Mouse (Mus musculus): ENCODE results near the gene Safb2. TPM values are rescaled to one million over a fixed set of nuclear protein-coding genes. Genes with fewer than 3 reads are reported as not detected.
A peak's percentile ranks its signal among the peaks of the same experiment; 100 is the strongest.

The Safb2 gene
- polyA plus RNA-seq, 1 experiment: 127 TPM

GRCm38 (mm10) chr17:56605431-56605830 is 21.0 kb upstream of the Safb2 start:
- TF ChIP-seq CTCF (IDR thresholded peaks at IDR 0.05; ENCODE audit: borderline replicate concordance, extremely low read depth, insufficient read depth, insufficient read length) (no peak), POLR2A (IDR thresholded peaks at IDR 0.05; ENCODE audit: borderline replicate concordance, extremely low read depth, insufficient read depth, insufficient read length, poor library complexity, severe bottlenecking) (no peak)
- DNase-seq (ENCODE audit: low read depth): no peak

GRCm38 (mm10) chr17:56604422-56604821 is 20.0 kb upstream of the Safb2 start:
- TF ChIP-seq CTCF (IDR thresholded peaks at IDR 0.05; ENCODE audit: borderline replicate concordance, extremely low read depth, insufficient read depth, insufficient read length) (no peak), POLR2A (IDR thresholded peaks at IDR 0.05; ENCODE audit: borderline replicate concordance, extremely low read depth, insufficient read depth, insufficient read length, poor library complexity, severe bottlenecking) (no peak)
- no peak for DNase-seq (ENCODE audit: low read depth)

GRCm38 (mm10) chr17:56604070-56604380 is 19.6 kb upstream of the Safb2 start:
- no peak for DNase-seq (ENCODE audit: low read depth)
- TF ChIP-seq CTCF (IDR thresholded peaks at IDR 0.05; ENCODE audit: borderline replicate concordance, extremely low read depth, insufficient read depth, insufficient read length) (no peak), POLR2A (IDR thresholded peaks at IDR 0.05; ENCODE audit: borderline replicate concordance, extremely low read depth, insufficient read depth, insufficient read length, poor library complexity, severe bottlenecking) (no peak)

GRCm38 (mm10) chr17:56603186-56604069 is 19.0 kb upstream of the Safb2 start:
- TF ChIP-seq CTCF (IDR thresholded peaks at IDR 0.05; ENCODE audit: borderline replicate concordance, extremely low read depth, insufficient read depth, insufficient read length) (no peak), POLR2A (IDR thresholded peaks at IDR 0.05; ENCODE audit: borderline replicate concordance, extremely low read depth, insufficient read depth, insufficient read length, poor library complexity, severe bottlenecking) (no peak)
- peak; percentile 40 for DNase-seq (ENCODE audit: low read depth)

GRCm38 (mm10) chr17:56593527-56594271 is 9.3 kb upstream of the Safb2 start:
- no peak for DNase-seq (ENCODE audit: low read depth)
- TF ChIP-seq POLR2A (IDR thresholded peaks at IDR 0.05; ENCODE audit: borderline replicate concordance, extremely low read depth, insufficient read depth, insufficient read length, poor library complexity, severe bottlenecking): no peak
- no peak for TF ChIP-seq CTCF (IDR thresholded peaks at IDR 0.05; ENCODE audit: borderline replicate concordance, extremely low read depth, insufficient read depth, insufficient read length)

GRCm38 (mm10) chr17:56592553-56592952 is 8.2 kb upstream of the Safb2 start:
- TF ChIP-seq CTCF (IDR thresholded peaks at IDR 0.05; ENCODE audit: borderline replicate concordance, extremely low read depth, insufficient read depth, insufficient read length): no peak
- TF ChIP-seq POLR2A (IDR thresholded peaks at IDR 0.05; ENCODE audit: borderline replicate concordance, extremely low read depth, insufficient read depth, insufficient read length, poor library complexity, severe bottlenecking): no peak
- DNase-seq (ENCODE audit: low read depth): no peak

- TF ChIP-seq POLR2A (IDR thresholded peaks at IDR 0.05; ENCODE audit: borderline replicate concordance, extremely low read depth, insufficient read depth, insufficient read length, poor library complexity, severe bottlenecking) (no peak), CTCF (IDR thresholded peaks at IDR 0.05; ENCODE audit: borderline replicate concordance, extremely low read depth, insufficient read depth, insufficient read length) (no peak)
- DNase-seq (ENCODE audit: low read depth): no peak
These were observed 4.5 kb upstream of the Safb2 start for GRCm38 (mm10) chr17:56588921-56589320.

- TF ChIP-seq POLR2A (IDR thresholded peaks at IDR 0.05; ENCODE audit: borderline replicate concordance, extremely low read depth, insufficient read depth, insufficient read length, poor library complexity, severe bottlenecking) (no peak), CTCF (IDR thresholded peaks at IDR 0.05; ENCODE audit: borderline replicate concordance, extremely low read depth, insufficient read depth, insufficient read length) (no peak)
- DNase-seq (ENCODE audit: low read depth): no peak
These were observed 3.4 kb upstream of the Safb2 start for GRCm38 (mm10) chr17:56587773-56588172.

GRCm38 (mm10) chr17:56585171-56585821 is 911 bp upstream of the Safb2 start:
- DNase-seq (ENCODE audit: low read depth): peak; percentile 61
- no peak for TF ChIP-seq CTCF (IDR thresholded peaks at IDR 0.05; ENCODE audit: borderline replicate concordance, extremely low read depth, insufficient read depth, insufficient read length)
- TF ChIP-seq POLR2A (IDR thresholded peaks at IDR 0.05; ENCODE audit: borderline replicate concordance, extremely low read depth, insufficient read depth, insufficient read length, poor library complexity, severe bottlenecking): no peak

GRCm38 (mm10) chr17:56583611-56584256 is 651 bp downstream of the Safb2 start:
- TF ChIP-seq POLR2A (IDR thresholded peaks at IDR 0.05; ENCODE audit: borderline replicate concordance, extremely low read depth, insufficient read depth, insufficient read length, poor library complexity, severe bottlenecking) (no peak), CTCF (IDR thresholded peaks at IDR 0.05; ENCODE audit: borderline replicate concordance, extremely low read depth, insufficient read depth, insufficient read length) (no peak)
- no peak for DNase-seq (ENCODE audit: low read depth)

GRCm38 (mm10) chr17:56583071-56583470 is 1.3 kb downstream of the Safb2 start:
- TF ChIP-seq CTCF (IDR thresholded peaks at IDR 0.05; ENCODE audit: borderline replicate concordance, extremely low read depth, insufficient read depth, insufficient read length) (no peak), POLR2A (IDR thresholded peaks at IDR 0.05; ENCODE audit: borderline replicate concordance, extremely low read depth, insufficient read depth, insufficient read length, poor library complexity, severe bottlenecking) (no peak)
- no peak for DNase-seq (ENCODE audit: low read depth)
